Mouse (Mus musculus): ENCODE measurements around the gene Lrrfip1. TPM values are rescaled to one million over a fixed set of nuclear protein-coding genes. Genes with fewer than 3 reads are reported as not detected.

Lrrfip1 gene
- polyA plus RNA-seq, 1 experiment: 38.1 TPM

DNA sequence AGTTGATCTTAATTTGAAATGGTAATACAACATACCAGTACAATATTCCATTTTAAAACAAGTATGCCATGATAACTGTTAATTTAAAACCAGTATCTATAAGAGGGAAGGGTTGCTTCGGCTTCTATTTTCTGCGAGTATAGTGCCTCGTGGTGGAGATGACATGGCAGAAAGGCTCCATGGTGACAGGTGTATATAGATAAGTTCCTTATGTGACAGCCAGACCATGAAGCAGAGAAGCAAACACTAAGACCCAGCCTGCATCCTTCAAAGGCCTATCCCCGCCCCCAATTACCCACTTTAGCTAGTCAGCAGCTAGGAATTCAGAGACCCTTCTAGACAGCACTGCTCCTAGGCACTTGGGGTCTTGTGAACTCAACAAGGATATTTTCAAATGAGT lies 170.6 kb downstream of the Lrrfip1 start:
- Histone ChIP-seq H3K4me1 (ENCODE audit: control insufficient read depth, insufficient read depth, low read length) (no peaks in the 10 kb centered on the region), H3K4me3 (replicated peaks; ENCODE audit: extremely low read depth, low read depth, low read length) (no peak overlapping the region)
- WGBS: 71% methylated on average over 4 of the region's 4 CpGs
- DNase-seq: no peak
- TF ChIP-seq POLR2A (IDR thresholded peaks at IDR 0.05; ENCODE audit: borderline replicate concordance, extremely low read depth, low read depth, low read length): no peak
- TF ChIP-seq CTCF (IDR thresholded peaks at IDR 0.05; ENCODE audit: insufficient read depth, low read length): no peak

DNA sequence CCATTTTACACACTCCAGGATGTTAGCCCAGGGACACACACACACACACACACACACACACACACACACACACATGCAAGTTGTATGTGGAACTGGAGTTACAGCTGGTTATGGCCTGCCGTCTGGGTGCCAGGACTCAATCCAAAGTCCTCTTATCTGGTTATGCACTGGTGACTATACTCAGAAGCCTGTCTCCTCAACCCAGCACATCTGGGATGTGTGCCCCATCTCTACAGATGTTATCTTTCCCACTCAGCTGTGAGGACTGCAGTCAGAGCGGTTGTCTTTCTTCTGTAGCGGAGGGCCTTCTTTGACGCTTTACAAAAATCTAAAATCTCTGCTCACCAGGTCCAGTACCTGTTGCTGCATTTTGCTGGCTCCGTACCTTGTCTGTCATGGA lies 176.3 kb downstream of the Lrrfip1 start:
- DNase-seq: no peak
- TF ChIP-seq CTCF (IDR thresholded peaks at IDR 0.05; ENCODE audit: insufficient read depth, low read length) (no peak), POLR2A (IDR thresholded peaks at IDR 0.05; ENCODE audit: borderline replicate concordance, extremely low read depth, low read depth, low read length) (no peak)
- H3K4me3 ChIP-seq (replicated peaks; ENCODE audit: extremely low read depth, low read depth, low read length): no peak overlapping the region
- peaks cover 6% of the 10 kb centered on the region for H3K4me1 ChIP-seq (ENCODE audit: control insufficient read depth, insufficient read depth, low read length)
- 88% methylated on average over 5 of the region's 5 CpGs for WGBS

DNA sequence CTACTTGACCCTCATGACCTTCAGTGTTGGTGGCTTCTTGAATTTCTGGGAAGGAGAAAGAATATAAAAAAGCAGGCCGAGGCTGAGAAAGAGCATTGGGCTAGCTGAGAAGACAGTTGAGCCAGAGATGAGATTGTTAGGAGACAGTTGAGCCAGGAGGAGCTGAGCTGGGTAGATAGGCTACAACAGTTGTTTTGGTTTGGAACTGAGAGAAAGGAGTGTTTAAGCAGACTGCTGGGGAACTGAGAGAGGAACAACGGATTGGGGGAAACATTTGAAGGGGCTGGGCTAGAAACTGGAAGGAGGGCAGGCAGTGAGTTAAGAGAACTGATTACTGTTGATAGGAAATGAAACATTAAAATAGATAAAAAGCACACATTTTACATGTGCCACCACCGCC lies 177.5 kb downstream of the Lrrfip1 start:
- WGBS: 53% methylated on average over 3 of the region's 3 CpGs
- Histone ChIP-seq H3K4me1 (ENCODE audit: control insufficient read depth, insufficient read depth, low read length) (peaks cover 6% of the 10 kb centered on the region), H3K4me3 (replicated peaks; ENCODE audit: extremely low read depth, low read depth, low read length) (no peak overlapping the region)
- no peak for TF ChIP-seq CTCF (IDR thresholded peaks at IDR 0.05; ENCODE audit: insufficient read depth, low read length)
- no peak for TF ChIP-seq POLR2A (IDR thresholded peaks at IDR 0.05; ENCODE audit: borderline replicate concordance, extremely low read depth, low read depth, low read length)
- DNase-seq: no peak

DNA sequence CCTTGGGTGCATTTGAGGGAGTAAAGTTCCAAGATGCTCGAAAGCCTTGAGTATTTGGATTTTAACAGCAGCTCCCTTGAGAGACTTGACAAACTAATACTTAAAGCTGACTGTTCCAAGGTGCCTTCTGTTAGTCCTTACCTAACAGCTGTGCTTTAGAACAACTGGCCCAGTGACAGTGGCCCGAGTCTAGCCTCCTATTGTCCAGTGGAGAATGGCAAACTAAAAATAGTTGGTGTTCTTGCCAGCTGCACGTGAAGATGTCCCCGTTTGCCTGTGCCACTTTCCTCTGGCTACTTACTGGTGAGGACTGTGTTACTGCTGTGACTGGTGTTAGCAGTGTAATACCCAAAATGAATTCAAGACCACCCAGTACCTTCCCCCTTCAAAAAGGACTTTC lies 178.3 kb downstream of the Lrrfip1 start:
- TF ChIP-seq CTCF (IDR thresholded peaks at IDR 0.05; ENCODE audit: insufficient read depth, low read length) (no peak), POLR2A (IDR thresholded peaks at IDR 0.05; ENCODE audit: borderline replicate concordance, extremely low read depth, low read depth, low read length) (no peak)
- Histone ChIP-seq H3K4me3 (replicated peaks; ENCODE audit: extremely low read depth, low read depth, low read length) (no peak overlapping the region), H3K4me1 (ENCODE audit: control insufficient read depth, insufficient read depth, low read length) (peaks cover 11% of the 10 kb centered on the region)
- DNase-seq: no peak
- WGBS: 55% methylated on average over 4 of the region's 4 CpGs

Other genes with a start within 250 kb of the Lrrfip1 start
- gene Col6a3, start 154.8 kb upstream of the Lrrfip1 start, polyA plus RNA-seq (2012; rRNA removed): 49.7 and 71.8 TPM in 2 replicates
- gene Mlph, start 83.7 kb upstream of the Lrrfip1 start, polyA plus RNA-seq (2012; rRNA removed): 10.3 and 13.5 TPM in 2 replicates
- gene Prlh, start 45.6 kb upstream of the Lrrfip1 start, polyA plus RNA-seq (2012; rRNA removed): not detected in 2 replicates
- gene Rab17, start 29.1 kb upstream of the Lrrfip1 start, polyA plus RNA-seq (2012; rRNA removed): 1.2 and 1.7 TPM in 2 replicates
- gene Rbm44, start 146.4 kb downstream of the Lrrfip1 start, polyA plus RNA-seq (2012; rRNA removed): not detected in 2 replicates
- gene Ramp1, start 181.1 kb downstream of the Lrrfip1 start, polyA plus RNA-seq (2012; rRNA removed): 35.7 and 37.7 TPM in 2 replicates

Measured in lung, adult 2 months (tissue).